Mouse (Mus musculus) mouse trophoblast stem cell (cell line): Measurements from ENCODE around the gene Nom1.

Experiments
- in situ Hi-C, 2 experiments: fragments of 300-500 bp; cut with MseI, MboI; formaldehyde crosslinking; loops; 2 replicates in 1 of 2; 3 replicates in 1 of 2; pipeline ENCODE4 v1.15.1; 2025

Gene Nom1

DNA sequence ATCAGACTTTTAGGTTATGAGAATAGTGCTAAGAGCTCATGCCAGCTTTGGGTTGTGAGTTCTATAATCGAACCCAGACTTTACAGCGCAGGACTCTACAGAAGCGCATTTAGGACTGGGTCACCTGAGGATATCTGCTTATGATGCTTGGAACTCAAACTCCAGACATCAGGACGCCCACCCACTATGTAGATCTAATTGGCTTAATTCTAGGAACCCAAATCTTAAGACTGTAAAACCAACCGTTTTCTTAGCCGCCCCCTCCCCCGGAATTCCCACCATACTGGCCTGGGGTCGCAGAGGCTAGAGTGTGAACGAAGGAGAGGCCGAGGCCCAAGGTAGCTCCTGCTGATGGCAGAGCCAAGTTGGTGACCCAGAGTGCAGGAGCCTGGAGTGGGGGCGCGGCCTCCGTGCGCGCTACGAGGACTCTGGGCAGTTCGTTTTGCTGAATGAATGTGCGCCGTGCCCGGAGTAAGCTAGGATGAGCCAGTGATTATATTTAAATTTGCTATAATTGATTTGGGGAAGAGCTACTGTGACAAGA lies 36.5 kb downstream of the Nom1 start:
- in situ Hi-C loops = no loop called here

DNA sequence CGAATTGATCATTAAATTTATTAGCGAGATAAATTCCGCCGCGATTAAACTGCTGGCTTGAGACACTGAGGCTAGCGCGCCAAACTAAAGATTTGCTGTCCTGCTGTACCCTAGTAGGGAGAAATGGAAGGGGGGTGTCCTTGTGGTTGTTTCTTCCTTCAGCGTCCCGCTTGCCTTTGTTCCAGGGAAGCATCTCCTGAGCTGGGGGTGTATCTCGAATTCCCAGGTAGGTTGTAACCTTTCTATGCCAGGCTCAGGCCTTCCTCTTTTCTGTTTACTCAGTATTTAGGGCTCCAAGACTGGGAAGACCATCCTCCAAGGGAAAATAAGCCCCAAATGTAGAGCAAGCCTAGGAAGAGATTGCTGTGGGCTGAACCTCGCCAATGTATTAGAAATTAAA lies 36.9 kb downstream of the Nom1 start:
- in situ Hi-C loops = no loop called here

DNA sequence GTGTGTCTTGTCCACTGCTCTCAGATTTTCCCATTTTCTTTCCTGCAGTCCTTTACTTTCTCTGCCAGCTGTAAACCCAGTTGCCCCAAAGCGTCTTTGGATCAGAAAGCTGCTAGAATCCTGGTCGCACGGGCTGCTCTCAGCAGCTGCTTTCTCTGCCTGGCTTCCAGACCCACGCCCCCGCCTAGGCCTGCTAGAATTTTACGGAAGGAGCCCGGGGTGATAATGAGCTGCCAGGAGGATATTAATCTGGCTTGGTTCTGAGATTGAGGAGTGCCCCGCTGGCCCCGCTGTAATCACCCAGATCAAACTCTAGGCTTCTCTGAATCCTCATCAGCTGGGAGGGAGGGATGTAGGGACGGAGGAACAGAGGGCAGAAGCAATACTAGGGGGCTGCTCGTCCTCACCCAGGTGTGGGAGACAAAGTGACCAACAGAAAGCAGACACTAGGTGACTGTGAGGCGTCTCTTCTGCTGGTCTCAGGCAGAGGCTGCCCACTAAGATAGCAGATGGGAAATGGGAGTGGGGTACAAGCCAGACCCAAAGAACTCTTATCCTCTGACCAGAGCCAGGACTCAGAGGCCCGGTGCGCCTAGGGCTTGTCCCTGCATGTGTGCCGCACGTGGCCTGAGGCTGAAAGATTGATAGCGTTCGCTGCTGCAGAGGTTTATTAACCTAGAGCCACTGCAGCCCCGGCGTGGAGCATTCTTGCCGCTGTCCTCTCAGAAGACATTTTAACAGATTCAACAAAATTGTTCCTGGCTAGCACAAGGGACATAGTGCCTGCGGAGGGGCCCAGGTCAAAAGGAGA lies 37.6 kb downstream of the Nom1 start:
- in situ Hi-C loops = no loop called here

DNA sequence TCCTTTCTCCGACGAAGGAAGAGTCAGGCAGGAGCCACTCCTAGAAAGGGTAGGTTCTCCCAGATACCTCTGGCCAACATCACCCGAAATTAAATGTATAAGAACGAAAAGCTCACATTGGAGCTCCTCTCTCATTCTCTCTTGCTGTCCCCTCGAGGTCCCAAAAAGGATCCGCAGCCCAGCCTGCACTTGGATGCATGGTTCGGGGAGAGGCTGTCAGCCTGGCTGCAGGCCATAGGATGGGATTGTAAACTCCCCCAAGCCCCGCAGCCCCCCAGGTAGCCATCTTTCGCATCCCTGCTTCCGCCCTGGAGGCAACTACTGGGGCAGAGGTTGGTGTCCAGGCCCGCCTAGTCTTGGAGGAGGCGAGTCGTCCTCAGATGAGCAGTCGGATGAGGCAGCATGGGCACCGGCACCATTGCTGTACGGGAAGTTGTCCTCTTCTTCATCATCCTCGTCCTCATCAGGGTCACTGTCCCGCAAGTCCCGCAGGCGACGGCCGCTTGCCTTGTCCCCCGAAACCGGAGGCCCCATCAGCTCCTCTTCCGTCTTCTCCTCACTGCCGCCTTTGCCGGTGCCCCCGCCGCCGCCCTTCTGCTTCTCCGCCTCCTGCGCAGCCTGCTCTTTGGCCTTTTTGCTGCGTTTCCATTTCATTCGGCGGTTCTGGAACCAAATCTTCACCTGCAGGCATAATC lies 39.2 kb downstream of the Nom1 start:
- in situ Hi-C loops = no loop called here

DNA sequence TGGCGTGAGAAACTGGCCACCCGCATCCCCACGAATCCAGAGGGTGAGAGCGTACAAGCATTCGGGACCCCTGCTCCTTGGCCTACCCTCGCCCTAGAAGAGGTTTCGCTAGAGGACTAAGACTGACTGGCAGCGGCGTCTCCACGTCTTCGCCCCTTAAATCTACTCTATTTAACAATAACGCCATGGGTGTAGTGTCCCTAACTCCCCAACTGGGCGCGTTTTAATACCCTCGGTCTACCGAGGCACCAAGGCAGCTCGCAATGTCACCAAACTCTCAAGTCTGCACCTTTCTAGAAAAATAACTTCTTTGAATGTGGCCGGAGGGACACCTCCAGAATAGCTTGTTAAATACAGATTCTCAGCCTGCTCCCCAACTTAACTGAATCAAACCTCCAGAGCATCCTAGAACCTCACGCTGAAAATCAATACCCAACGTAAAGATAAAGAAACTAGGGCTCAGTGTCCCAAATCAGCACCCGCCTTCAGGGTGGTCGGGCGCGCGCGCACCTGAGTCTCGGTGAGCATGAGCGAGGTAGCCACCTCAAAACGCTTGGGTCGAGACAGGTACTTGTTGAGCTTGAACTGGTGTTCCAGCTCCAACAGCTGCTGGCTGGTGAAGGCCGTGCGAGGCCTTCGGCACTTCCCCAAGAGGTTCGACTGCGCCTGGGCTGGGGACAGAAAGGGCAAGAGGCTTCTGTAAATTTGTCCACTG lies 39.9 kb downstream of the Nom1 start:
- in situ Hi-C loops = no loop called here

DNA sequence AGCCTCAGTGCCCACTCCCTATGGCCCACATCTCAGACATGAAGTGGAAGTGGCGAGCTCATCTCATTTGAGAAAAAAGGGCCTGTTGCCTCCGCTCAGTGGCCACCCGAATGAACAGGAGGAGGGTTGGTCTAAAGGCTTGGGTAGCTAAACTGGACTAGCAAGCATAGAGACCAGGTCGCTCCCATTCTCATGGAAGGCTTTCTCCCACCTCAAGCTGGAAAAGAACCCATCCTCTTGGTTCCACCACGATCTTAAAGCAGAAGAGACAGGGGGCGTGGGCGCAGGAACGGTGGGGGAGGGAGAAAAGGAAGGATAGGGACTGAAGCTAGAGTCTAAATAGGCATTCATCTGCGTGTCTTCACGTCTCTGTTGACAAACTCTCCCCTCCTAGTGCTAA lies 40.6 kb downstream of the Nom1 start:
- in situ Hi-C loops = no loop called here

DNA sequence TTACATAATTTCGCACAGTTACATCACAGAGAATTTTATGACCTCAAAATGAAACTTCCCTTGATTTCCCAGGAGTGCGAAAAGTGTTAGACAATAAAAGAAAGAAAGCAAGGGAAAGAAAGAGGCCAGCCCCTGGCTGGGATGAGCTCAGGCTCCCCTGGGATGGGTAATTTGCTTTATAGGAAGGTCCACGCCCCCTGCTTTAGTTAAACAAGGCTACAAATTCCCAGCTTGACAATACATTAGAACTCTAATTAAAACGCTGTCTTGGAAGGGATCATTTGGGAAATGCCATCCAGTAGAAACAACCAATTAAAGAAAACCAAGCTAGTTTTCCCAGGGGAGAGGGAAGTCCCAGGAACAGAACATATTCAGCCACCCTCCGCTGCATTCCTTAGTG lies 41.1 kb downstream of the Nom1 start:
- in situ Hi-C loops = no loop called here

DNA sequence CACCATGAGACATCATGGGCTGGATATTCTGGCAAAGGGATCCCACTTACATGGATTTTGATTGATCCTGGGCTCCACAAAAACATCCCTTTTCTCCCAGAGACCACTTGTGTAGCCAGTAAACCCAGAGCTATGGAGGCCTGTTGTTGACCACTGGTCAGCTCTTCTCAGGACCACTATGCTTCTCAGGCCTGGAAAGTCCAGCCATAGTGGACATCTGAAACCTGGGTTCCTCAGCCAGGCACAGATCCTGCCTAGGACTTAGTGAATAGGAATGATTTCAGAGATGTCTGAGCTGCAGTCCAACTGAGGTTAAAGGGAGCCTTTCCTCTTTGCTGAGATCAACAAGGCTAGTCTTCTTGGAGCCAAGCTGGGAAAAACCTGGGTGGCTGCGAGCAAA lies 41.6 kb downstream of the Nom1 start:
- in situ Hi-C loops = no loop called here

DNA sequence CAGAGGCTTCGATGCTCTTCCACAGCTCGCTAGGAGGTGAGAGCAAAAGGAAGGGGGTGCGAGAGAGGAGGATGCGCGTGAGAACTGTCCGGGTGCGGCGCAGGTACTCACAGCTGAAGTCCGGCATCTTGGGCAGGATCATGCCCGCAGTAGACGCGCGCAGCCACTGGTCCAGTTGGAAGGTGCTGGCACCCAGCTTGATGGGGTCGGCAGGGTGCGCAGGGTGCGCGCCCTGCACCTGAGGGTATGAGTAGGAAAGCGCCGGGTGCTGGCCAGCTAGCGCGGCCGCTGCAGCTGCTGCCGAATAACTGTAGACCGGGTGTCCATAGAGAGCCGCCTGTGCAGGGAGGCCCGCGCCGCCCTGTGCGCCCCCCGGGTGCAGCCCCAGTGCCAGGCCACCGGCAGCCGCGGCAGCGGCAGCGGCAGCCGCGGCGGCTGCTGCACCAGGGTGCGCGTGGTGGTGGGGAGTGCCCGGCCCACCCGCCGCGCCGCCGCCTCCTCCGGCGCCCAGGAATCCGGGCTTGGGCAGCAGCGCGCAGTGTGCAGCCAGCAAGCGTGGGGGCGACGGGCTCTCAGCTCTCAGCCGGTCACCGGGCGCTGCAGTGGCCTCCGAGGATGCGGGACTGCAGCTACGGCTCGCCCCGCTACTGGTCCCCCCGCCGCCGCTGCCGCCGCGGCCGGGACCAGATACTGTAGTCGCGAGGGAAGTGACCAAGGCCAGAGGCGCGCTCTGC lies 43.2 kb downstream of the Nom1 start:
- in situ Hi-C loops = no loop called here

DNA sequence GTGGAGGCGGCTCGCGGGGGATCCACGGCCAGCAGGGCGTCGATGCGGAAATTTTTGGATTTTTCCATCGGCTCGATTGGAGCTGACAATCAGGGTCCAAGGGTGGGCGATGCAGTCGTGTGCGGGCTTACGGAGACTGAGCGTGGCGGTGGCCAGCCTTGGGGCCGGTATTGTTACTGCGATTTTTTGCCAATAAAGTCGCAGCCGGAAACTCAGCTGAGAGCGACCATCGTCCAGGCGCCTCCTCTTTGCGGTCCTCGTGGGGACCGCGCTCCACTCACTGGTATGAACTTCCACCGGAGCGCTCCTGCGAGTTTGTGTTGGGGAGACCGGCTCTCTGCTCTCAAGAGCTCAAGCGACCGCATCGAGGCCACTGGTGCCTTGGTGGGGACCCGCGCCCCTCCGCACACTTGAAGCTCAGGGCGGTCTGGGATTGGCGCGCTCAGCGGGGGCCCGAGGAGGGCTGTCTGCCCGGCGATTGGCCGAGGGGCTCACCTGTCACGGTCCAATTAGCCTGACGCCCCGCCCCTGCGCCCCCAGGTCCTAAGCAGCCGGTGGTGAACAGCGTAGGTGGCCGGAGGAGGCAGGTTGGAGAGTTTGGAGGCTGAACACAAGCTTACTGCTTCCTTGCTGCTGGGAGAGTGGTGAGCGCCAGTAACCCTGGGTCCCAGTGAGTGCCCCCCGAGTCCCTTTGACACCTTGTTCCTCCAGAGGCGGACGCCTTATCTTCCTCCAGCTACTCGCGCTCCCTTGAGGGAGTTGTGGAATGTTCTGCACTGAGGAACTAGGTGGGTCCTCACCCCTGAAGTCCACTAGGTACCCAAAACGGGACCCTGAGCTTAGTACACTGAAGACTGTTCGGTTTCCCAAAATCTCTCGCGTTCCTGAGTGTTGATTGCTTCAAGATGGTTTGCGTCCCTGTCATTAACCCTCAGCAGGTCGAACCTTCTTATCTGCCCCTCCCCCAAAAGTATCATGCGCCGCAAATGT lies 44.0 kb downstream of the Nom1 start, which contains the start of gene Mnx1:
TSS of gene Mnx1 (minus strand) at position 263 of the 990 bp plus-strand sequence.
- in situ Hi-C loops = no loop called here

DNA sequence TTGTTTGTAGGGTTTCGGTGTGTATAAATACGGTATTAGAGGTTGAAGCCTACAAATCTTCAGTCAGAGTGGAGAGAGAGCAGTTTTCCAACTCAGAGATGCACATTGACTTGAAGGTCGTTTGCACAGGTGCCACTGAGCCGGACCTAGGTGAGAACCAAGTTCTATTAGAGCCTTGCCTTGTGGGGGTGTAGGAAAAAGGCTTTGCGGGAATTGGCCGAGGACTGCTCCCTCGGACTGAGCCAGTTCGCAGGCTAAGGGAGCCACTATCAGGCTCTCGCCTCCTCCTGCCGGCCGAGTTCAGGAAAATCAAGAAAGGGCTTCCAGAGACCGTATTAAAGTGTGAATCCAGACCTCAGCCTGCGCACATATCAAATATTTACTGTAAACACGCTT lies 44.7 kb downstream of the Nom1 start:
- in situ Hi-C loops = no loop called here

DNA sequence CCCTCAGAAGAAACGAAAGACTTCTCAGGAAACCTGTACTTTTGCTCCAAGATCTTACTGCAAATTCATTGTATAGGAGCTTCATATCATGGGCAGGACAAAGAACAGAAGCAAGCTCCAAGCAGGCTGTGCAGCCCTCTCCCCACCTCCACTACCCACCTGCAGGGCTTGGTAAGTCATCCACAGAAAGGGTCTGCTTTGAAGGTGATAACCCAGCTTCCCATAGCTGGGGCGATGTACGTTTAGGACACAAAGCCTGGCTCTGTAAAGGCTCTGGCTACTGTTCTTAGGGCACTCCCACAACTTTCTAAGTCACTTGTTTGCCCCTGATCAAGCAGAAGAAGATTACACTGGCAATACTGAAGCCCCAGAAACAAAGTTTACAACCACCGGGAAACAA lies 49.3 kb downstream of the Nom1 start:
- in situ Hi-C loops = no loop called here

DNA sequence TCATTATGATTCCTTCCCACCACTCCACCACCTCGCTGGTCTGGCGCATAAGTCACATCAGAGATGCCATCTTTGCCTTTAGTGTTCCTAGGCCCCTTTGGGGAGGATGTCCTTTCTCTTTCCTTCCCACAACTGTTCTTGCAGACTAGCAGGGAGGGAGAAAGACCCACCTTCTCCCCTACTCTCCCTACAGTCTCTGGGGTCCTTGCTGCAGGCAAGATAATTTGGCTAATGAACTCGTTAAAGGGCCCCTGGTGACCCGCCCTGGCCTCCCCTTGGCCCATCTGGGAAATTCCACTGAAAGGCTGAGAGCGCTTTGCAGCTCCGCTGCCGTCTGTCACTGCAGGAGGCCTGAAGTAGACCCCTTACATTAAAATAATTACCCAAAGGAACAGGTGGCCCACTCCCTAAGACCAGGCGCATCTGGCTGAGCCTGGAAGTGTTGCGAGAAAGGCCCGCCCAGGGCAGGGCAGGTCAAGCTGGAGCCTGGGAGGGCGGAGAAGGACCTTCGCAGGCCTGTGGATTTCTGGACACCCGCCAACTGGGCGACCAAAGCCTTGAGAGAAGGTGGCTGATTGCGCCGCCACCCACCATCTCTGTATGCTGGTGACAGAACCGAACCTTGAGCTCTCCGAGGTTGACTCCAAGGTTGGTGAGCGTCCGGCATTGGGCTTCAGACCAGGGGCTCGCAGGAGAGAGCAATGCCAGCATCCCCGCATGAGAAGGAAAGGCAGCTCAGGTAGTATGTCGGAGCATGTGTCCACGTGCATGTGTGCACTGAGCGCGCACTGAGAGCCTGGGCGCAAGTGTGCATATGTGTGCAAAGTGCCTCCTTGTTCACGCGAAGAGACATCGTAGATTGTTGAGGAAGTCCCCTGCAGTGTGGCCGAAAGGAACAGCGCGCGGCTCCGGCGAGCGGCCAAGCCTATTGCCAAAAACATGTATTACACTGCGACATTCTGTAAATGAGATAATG lies 50.8 kb downstream of the Nom1 start:
- in situ Hi-C loops = no loop called here

DNA sequence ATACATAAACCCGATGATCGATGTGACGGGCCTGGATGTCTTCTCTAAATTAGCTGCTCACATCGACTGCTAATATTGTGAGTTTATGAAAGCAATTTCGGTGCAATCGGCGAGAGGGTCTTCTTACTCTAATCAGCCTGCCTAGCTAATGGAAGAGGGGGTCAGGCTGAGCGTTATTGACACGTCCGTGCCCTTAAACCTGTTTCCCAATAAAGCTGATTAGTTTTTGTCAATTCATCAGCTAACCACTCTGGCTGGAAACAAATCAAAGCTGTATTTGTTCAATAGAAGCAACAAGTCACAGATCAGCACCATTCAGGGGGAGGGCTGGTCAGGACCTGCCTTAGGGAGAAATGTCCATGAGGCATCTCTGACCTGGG lies 51.5 kb downstream of the Nom1 start:
- in situ Hi-C loops = no loop called here

DNA sequence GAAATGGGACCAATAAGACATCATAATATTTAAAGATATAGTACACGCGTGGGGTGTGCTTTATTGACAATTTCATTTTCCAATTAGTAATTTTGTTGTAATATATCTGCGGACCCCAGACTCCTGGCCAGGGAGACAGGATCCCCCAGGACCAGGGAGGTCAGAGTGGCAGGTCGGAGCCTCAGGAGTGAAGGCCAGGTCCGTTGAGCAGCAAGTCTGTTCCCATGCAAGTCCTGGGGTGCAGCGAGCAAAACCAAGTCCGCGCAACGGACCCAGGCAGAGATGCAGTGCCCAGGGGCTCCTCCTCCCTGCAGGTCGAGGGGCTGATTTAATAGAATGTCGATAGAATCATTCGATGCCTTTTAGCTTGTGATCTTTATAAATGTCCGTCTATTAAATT lies 52.9 kb downstream of the Nom1 start:
- in situ Hi-C loops = no loop called here

DNA sequence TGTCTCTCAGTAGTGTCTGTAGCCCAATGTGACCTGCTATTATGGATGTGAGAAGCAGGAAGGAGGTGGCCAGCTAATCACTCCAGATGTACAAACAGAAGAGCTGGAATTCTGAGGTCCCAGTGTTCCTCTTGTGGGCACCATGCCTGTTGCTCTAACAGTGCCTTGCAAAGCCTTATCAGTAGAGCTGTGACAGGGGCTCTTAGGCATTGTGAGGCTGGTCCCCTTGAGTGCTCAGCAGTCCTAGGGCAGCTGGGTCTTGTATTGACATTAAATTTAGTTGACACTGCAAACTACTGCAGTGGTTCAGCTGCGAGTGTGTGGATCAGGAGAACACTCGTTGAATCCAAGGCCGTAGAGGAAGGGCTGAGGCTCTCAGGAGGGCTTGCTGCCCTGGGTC lies 72.5 kb downstream of the Nom1 start:
- in situ Hi-C loops = no loop called here
